Mouse (Mus musculus) thymus, adult 2 months (tissue): Measurements from ENCODE around the gene Copz1.

Experiments
- CTCF ChIP-seq: fragments of 200-500 bp; IDR thresholded peaks from 2 replicates; pipeline ENCODE4 v1.5.1; 2012; ENCODE audit warnings: mild to moderate bottlenecking, control low read depth, low read length, moderate library complexity, borderline replicate concordance; ENCODE audit not compliant: control insufficient read depth, poor library complexity, insufficient read depth; ENCODE audit errors: extremely low read depth
- POLR2A ChIP-seq: fragments of 200-500 bp; IDR thresholded peaks from 2 replicates; pipeline ENCODE4 v1.6.1; 2012; ENCODE audit warnings: mild to moderate bottlenecking, low read length, control low read depth, moderate library complexity; ENCODE audit not compliant: control insufficient read depth, poor library complexity, insufficient read depth; ENCODE audit errors: extremely low read depth

- TF ChIP-seq POLR2A = no peak
- peak; percentile 85; the same call in 1 of the 2 replicates for TF ChIP-seq CTCF
These were observed 22.2 kb upstream of the Copz1 start for GRCm38 (mm10) chr15:103250195-103250740.
